Mouse (Mus musculus) MEL (cell line): ENCODE data around the gene Bicral. TPM values are rescaled to one million over a fixed set of nuclear protein-coding genes. Genes with fewer than 3 reads are reported as not detected.

Source experiments
- DNase-seq: peaks from one replicate; pipeline ENCODE4 v3.0.0; 2011; ENCODE audit warnings: low read depth, low spot score
- H3K27ac ChIP-seq: 2 replicates; pipeline ENCODE4 v1.5.1; 2012; ENCODE audit warnings: low read depth, mild to moderate bottlenecking, control low read depth, low read length, moderate library complexity; ENCODE audit not compliant: control insufficient read depth
- H3K27me3 ChIP-seq, 2 experiments: fragments of 150-350 bp in 1 of 2; sonication (generic) in 1 of 2; 2 replicates each; pipeline ENCODE4 v1.6.1; 2012; ENCODE audit warnings: low read length in 2 of 2, mild to moderate bottlenecking in 2 of 2, improper control_type of control experiment in 1 of 2, moderate library complexity in 1 of 2; ENCODE audit not compliant: insufficient read depth in 2 of 2, control insufficient read depth in 1 of 2
- H3K36me3 ChIP-seq, 2 experiments: 2 replicates each; pipeline ENCODE4 v1.6.1; 2012 to 2014; ENCODE audit warnings: low read length in 2 of 2, improper control_type of control experiment in 1 of 2, inconsistent platforms in 1 of 2, mild to moderate bottlenecking in 1 of 2; ENCODE audit not compliant: insufficient read depth in 2 of 2, control insufficient read depth in 1 of 2
- H3K4me1 ChIP-seq, 2 experiments: fragments of 150-350 bp in 1 of 2; sonication (generic) in 1 of 2; 2 replicates each; pipeline ENCODE4 v1.6.1; 2012; ENCODE audit warnings: low read length in 2 of 2, improper control_type of control experiment in 1 of 2, mild to moderate bottlenecking in 1 of 2; ENCODE audit not compliant: insufficient read depth in 2 of 2, control insufficient read depth in 1 of 2
- H3K4me3 ChIP-seq, 2 experiments: fragments of 150-350 bp in 1 of 2; sonication (generic) in 1 of 2; 2 replicates each; pipeline ENCODE4 v1.5.1; 2012; ENCODE audit warnings: low read depth in 2 of 2, low read length in 2 of 2, mild to moderate bottlenecking in 2 of 2, moderate library complexity in 2 of 2, control low read depth in 1 of 2, improper control_type of control experiment in 1 of 2; ENCODE audit not compliant: control insufficient read depth in 1 of 2, insufficient read depth in 1 of 2
- H3K79me2 ChIP-seq: 2 replicates; pipeline ENCODE4 v1.6.1; 2012; ENCODE audit warnings: mild to moderate bottlenecking, low read length, moderate library complexity; ENCODE audit not compliant: control insufficient read depth, poor library complexity, insufficient read depth
- H3K9ac ChIP-seq: 2 replicates; pipeline ENCODE4 v1.6.1; 2012; ENCODE audit warnings: low read depth, mild to moderate bottlenecking, control low read depth, low read length, moderate library complexity; ENCODE audit not compliant: control insufficient read depth, poor library complexity, severe bottlenecking
- H3K9me3 ChIP-seq: fragments of 150-350 bp; sonication (generic); replicated peaks from 2 replicates; pipeline ENCODE4 v1.6.1; 2012; ENCODE audit warnings: mild to moderate bottlenecking, low read length, improper control_type of control experiment, moderate library complexity; ENCODE audit not compliant: insufficient read depth
- BHLHE40 ChIP-seq: IDR thresholded peaks from 2 replicates; pipeline ENCODE4 v1.6.1; 2012; ENCODE audit warnings: low read depth, mild to moderate bottlenecking, inconsistent platforms, low read length, improper control_type of control experiment, borderline replicate concordance
- CHD1 ChIP-seq: IDR thresholded peaks from 2 replicates; pipeline ENCODE4 v1.6.1; 2012; ENCODE audit warnings: low read depth, mild to moderate bottlenecking, inconsistent platforms, low read length, improper control_type of control experiment
- CTCF ChIP-seq, 3 experiments: IDR thresholded peaks in 2 of 3; conservative IDR thresholded peaks in 1 of 3; 2 replicates each; pipeline ENCODE4 v1.5.1; 2011 to 2012; ENCODE audit warnings: low read length in 3 of 3, low read depth in 2 of 3, mild to moderate bottlenecking in 2 of 3, improper control_type of control experiment in 1 of 3, inconsistent platforms in 1 of 3, mixed read lengths in 1 of 3, moderate library complexity in 1 of 3; ENCODE audit not compliant: control insufficient read depth in 1 of 3, insufficient read depth in 1 of 3, poor library complexity in 1 of 3, severe bottlenecking in 1 of 3
- E2F4 ChIP-seq: IDR thresholded peaks from 2 replicates; pipeline ENCODE4 v1.6.1; 2011; ENCODE audit warnings: low read depth, low read length, improper control_type of control experiment, borderline replicate concordance
- EP300 ChIP-seq, 2 experiments: IDR thresholded peaks; 2 replicates each; pipeline ENCODE4 v1.6.1; 2011; ENCODE audit warnings: improper control_type of control experiment in 2 of 2, low read length in 2 of 2, low read depth in 1 of 2, mild to moderate bottlenecking in 1 of 2
- GABPA ChIP-seq: IDR thresholded peaks from 2 replicates; pipeline ENCODE4 v1.6.1; 2012; ENCODE audit warnings: low read depth, mild to moderate bottlenecking, inconsistent platforms, low read length, improper control_type of control experiment, moderate library complexity
- GATA1 ChIP-seq: IDR thresholded peaks from 2 replicates; pipeline ENCODE4 v1.6.1; 2011; ENCODE audit warnings: low read depth, low read length, improper control_type of control experiment
- HCFC1 ChIP-seq: IDR thresholded peaks from 2 replicates; pipeline ENCODE4 v1.6.1; 2012; ENCODE audit warnings: low read depth, mild to moderate bottlenecking, inconsistent platforms, low read length, improper control_type of control experiment, moderate library complexity
- JUND ChIP-seq: IDR thresholded peaks from 2 replicates; pipeline ENCODE4 v1.6.1; 2011; ENCODE audit warnings: low read depth, mild to moderate bottlenecking, improper control_type of control experiment, low read length
- MAFK ChIP-seq: IDR thresholded peaks from 2 replicates; pipeline ENCODE4 v1.6.1; 2011; ENCODE audit warnings: low read depth, mild to moderate bottlenecking, low read length, improper control_type of control experiment, borderline replicate concordance
- MAX ChIP-seq: IDR thresholded peaks from 2 replicates; pipeline ENCODE4 v1.6.1; 2011; ENCODE audit warnings: low read length, improper control_type of control experiment
- MEF2A ChIP-seq: IDR thresholded peaks from 2 replicates; pipeline ENCODE4 v1.6.1; 2014; ENCODE audit warnings: low read depth, mild to moderate bottlenecking, inconsistent platforms, low read length, improper control_type of control experiment; ENCODE audit not compliant: poor library complexity, insufficient replicate concordance, severe bottlenecking; ENCODE audit errors: extremely low read depth
- MXI1 ChIP-seq: IDR thresholded peaks from 2 replicates; pipeline ENCODE4 v1.6.1; 2011; ENCODE audit warnings: mild to moderate bottlenecking, low read depth, low read length, improper control_type of control experiment
- MYC ChIP-seq: IDR thresholded peaks from 2 replicates; pipeline ENCODE4 v1.6.1; 2011; ENCODE audit warnings: low read depth, mild to moderate bottlenecking, low read length, improper control_type of control experiment, moderate library complexity
- NELFE ChIP-seq: IDR thresholded peaks from 2 replicates; pipeline ENCODE4 v1.6.1; 2011; ENCODE audit warnings: low read depth, low read length, improper control_type of control experiment
- POLR2A ChIP-seq, 2 experiments: IDR thresholded peaks; 2 replicates each; pipeline ENCODE4 v1.6.1; 2011 to 2012; ENCODE audit warnings: low read length in 2 of 2, mild to moderate bottlenecking in 2 of 2, control low read depth in 1 of 2, improper control_type of control experiment in 1 of 2, low read depth in 1 of 2, moderate library complexity in 1 of 2; ENCODE audit not compliant: control insufficient read depth in 1 of 2, insufficient read depth in 1 of 2, poor library complexity in 1 of 2
- RAD21 ChIP-seq: IDR thresholded peaks from 2 replicates; pipeline ENCODE4 v1.6.1; 2011; ENCODE audit warnings: mild to moderate bottlenecking, low read depth, low read length, improper control_type of control experiment
- RCOR1 ChIP-seq: IDR thresholded peaks from 2 replicates; pipeline ENCODE4 v1.6.1; 2012; ENCODE audit warnings: low read depth, mild to moderate bottlenecking, inconsistent platforms, low read length, improper control_type of control experiment
- SMC3 ChIP-seq: IDR thresholded peaks from 2 replicates; pipeline ENCODE4 v1.6.1; 2011; ENCODE audit warnings: low read depth, low read length, improper control_type of control experiment
- TAL1 ChIP-seq: IDR thresholded peaks from 2 replicates; pipeline ENCODE4 v1.6.1; 2012; ENCODE audit warnings: mild to moderate bottlenecking, inconsistent platforms, low read length, moderate library complexity, mixed read lengths
- TCF12 ChIP-seq: IDR thresholded peaks from 2 replicates; pipeline ENCODE4 v1.6.1; 2014; ENCODE audit warnings: low read depth, mild to moderate bottlenecking, inconsistent platforms, low read length, improper control_type of control experiment, moderate library complexity
- UBTF ChIP-seq: IDR thresholded peaks from 2 replicates; pipeline ENCODE4 v1.6.1; 2012; ENCODE audit warnings: low read depth, mild to moderate bottlenecking, inconsistent platforms, low read length, improper control_type of control experiment, moderate library complexity, borderline replicate concordance; ENCODE audit not compliant: insufficient read depth
- USF1 ChIP-seq: IDR thresholded peaks from 2 replicates; pipeline ENCODE4 v1.6.1; 2014; ENCODE audit warnings: low read depth, mild to moderate bottlenecking, inconsistent platforms, low read length, improper control_type of control experiment, moderate library complexity
- USF2 ChIP-seq, 2 experiments: IDR thresholded peaks; 2 replicates each; pipeline ENCODE4 v1.6.1; 2011 to 2012; ENCODE audit warnings: improper control_type of control experiment in 2 of 2, low read length in 2 of 2, borderline replicate concordance in 1 of 2, inconsistent platforms in 1 of 2, low read depth in 1 of 2, mild to moderate bottlenecking in 1 of 2; ENCODE audit not compliant: insufficient read depth in 1 of 2
- ZC3H11A ChIP-seq: IDR thresholded peaks from 2 replicates; pipeline ENCODE4 v1.6.1; 2012; ENCODE audit warnings: low read depth, mild to moderate bottlenecking, inconsistent platforms, low read length, improper control_type of control experiment
- ZKSCAN1 ChIP-seq: IDR thresholded peaks from 2 replicates; pipeline ENCODE4 v1.6.1; 2012; ENCODE audit warnings: low read depth, mild to moderate bottlenecking, inconsistent platforms, low read length, improper control_type of control experiment, moderate library complexity
- ZMIZ1 ChIP-seq: IDR thresholded peaks from 2 replicates; pipeline ENCODE4 v1.6.1; 2012; ENCODE audit warnings: low read depth, mild to moderate bottlenecking, inconsistent platforms, low read length, improper control_type of control experiment, moderate library complexity
- polyA plus RNA-seq, 2 experiments: library from polyadenylated mRNA; stranded (reverse) in 1 of 2; unstranded in 1 of 2; fragments of >175 nt in 1 of 2; fragments of >200 nt in 1 of 2; gene quantifications; 2 replicates each; pipeline versions ENCODE4 v1.2.1 to v1.2.4; 2012; ENCODE audit warnings: low replicate concordance in 2 of 2, low read depth in 1 of 2; ENCODE audit not compliant: insufficient read length in 2 of 2, insufficient read depth in 1 of 2, missing spikeins in 1 of 2
- total RNA-seq: library from RNA; depleted of rRNA; stranded (reverse); fragments of 300-350 nt; gene quantifications from 2 replicates; pipeline ENCODE4 v1.2.3, GENCODE M21; 2012

Bicral gene
- total and polyA plus RNA-seq, 3 experiments, result 3.7 to 6.9 TPM; not detected in 1

DNA sequence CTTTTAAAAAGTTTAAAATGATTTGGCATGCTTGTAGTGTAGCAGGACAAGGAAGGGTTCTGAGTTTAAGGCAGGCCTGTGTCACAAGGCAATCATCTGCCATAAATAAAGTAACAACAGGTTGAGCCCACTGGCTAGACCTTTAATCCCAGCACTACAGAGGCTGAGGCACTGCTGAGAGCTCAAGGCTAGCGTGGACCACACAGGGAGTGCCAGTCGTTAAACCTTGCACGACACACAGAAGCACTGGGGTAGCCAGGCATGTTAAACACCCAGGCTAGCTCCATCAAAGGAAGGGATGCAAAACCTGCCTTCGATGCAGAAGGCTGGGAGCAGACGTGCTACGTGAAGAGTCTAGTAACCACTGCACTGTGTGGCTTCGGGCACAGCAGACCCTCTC, 14.6 kb downstream of the Bicral start:
- no peaks in the 10 kb centered on the region for H3K27me3 ChIP-seq
- no peak overlapping the region for H3K27ac ChIP-seq
- H3K4me1 ChIP-seq, result 0 out of 4 replicates have a peak, but pooled peaks cover 0 to 3% of the 10 kb centered on the region in 2 experiments
- DNase-seq, result no peak
- no peak overlapping the region for H3K9ac ChIP-seq
- TF ChIP-seq POLR2A (IDR thresholded peaks at IDR 0.05; ENCODE audit: control insufficient read depth in 1 of 2, insufficient read depth in 1 of 2, low read depth in 1 of 2, low read length in 2 of 2, poor library complexity in 1 of 2), result no peak
- TF ChIP-seq USF1, result no peak
- TF ChIP-seq SMC3, result no peak
- no peak for TF ChIP-seq CHD1
- TF ChIP-seq TCF12, result no peak
- no peak for TF ChIP-seq EP300 (IDR thresholded peaks at IDR 0.05; ENCODE audit: low read depth in 1 of 2, low read length in 2 of 2)
- TF ChIP-seq JUND, result no peak
- no peak for TF ChIP-seq RCOR1
- no peak for TF ChIP-seq MAFK
- no peak for TF ChIP-seq HCFC1
- TF ChIP-seq ZMIZ1, result no peak
- TF ChIP-seq MAX, result no peak
- no peak for TF ChIP-seq MYC
- TF ChIP-seq TAL1, result no peak
- TF ChIP-seq RAD21, result no peak
- TF ChIP-seq USF2 (IDR thresholded peaks at IDR 0.05; ENCODE audit: borderline replicate concordance in 1 of 2, insufficient read depth in 1 of 2, low read depth in 1 of 2, low read length in 2 of 2), result no peak
- TF ChIP-seq ZC3H11A, result no peak
- no peak for TF ChIP-seq ZKSCAN1
- no peak for TF ChIP-seq BHLHE40
- no peak for TF ChIP-seq GATA1
- H3K9me3 ChIP-seq, result no peaks in the 10 kb centered on the region
- no peaks in the 10 kb centered on the region for H3K79me2 ChIP-seq
- no peak overlapping the region for H3K4me3 ChIP-seq
- H3K36me3 ChIP-seq, result no peaks in the 10 kb centered on the region

DNA sequence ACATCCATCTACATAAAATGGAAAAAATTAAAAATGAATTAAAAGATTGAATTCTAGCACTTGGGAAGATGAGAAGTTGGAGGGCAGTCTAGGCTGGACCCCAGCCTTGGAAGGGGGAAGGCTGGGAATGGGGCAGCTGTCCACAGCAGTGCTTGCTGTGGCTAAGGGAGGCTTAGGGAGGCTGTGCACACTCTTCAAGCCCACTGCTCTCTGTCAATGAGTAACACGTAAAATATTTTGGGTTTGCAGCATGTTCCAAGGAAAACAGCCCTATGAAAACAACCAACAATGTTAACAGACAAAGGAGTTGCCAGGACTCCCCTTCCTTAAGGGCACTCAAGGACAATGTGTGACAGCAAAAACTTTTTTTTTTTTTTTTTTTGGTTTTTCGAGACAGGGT, 15.3 kb downstream of the Bicral start:
- no peak overlapping the region for H3K27ac ChIP-seq
- no peaks in the 10 kb centered on the region for H3K27me3 ChIP-seq
- H3K9ac ChIP-seq, result no peak overlapping the region
- peaks cover 0 to 5% of the 10 kb centered on the region in 2 experiments; a peak in 1 of 4 replicates for H3K4me1 ChIP-seq
- H3K4me3 ChIP-seq, result no peak overlapping the region
- H3K36me3 ChIP-seq, result peaks cover 0 to 4% of the 10 kb centered on the region in 2 experiments; a peak in 2 of 4 replicates
- no peaks in the 10 kb centered on the region for H3K79me2 ChIP-seq
- no peak for DNase-seq
- H3K9me3 ChIP-seq, result no peaks in the 10 kb centered on the region
- no peak for TF ChIP-seq JUND
- TF ChIP-seq MEF2A, result no peak
- TF ChIP-seq GABPA, result no peak
- no peak for TF ChIP-seq TCF12
- TF ChIP-seq USF2 (IDR thresholded peaks at IDR 0.05; ENCODE audit: borderline replicate concordance in 1 of 2, insufficient read depth in 1 of 2, low read depth in 1 of 2, low read length in 2 of 2), result no peak
- TF ChIP-seq E2F4, result no peak
- no peak for TF ChIP-seq TAL1
- TF ChIP-seq MAX, result no peak
- TF ChIP-seq EP300 (IDR thresholded peaks at IDR 0.05; ENCODE audit: low read depth in 1 of 2, low read length in 2 of 2), result no peak
- no peak for TF ChIP-seq ZMIZ1
- no peak for TF ChIP-seq USF1
- TF ChIP-seq GATA1, result no peak
- no peak for TF ChIP-seq UBTF
- TF ChIP-seq NELFE, result no peak
- no peak for TF ChIP-seq MYC
- no peak for TF ChIP-seq SMC3
- no peak for TF ChIP-seq CTCF (IDR thresholded peaks at IDR 0.05 in 2 of 3, conservative IDR thresholded peaks at IDR 0.05 in 1 of 3; ENCODE audit: control insufficient read depth in 1 of 3, insufficient read depth in 1 of 3, low read depth in 2 of 3, low read length in 3 of 3, poor library complexity in 1 of 3, severe bottlenecking in 1 of 3)
- TF ChIP-seq MXI1, result no peak
- TF ChIP-seq, all 39 proteins: peak for 0
